Mouse (Mus musculus) heart, embryonic 16.5 days (tissue): ENCODE measurements around the gene Mindy4. TPM values are rescaled to one million over a fixed set of nuclear protein-coding genes. Genes with fewer than 3 reads are reported as not detected.

Source experiments
- ATAC-seq: fragments of 200-750 bp; cut with Nextera tagmentation; replicated peaks from 2 replicates; pipeline ENCODE4 v1.8.0; 2017; ENCODE audit warnings: moderate number of reproducible peaks; ENCODE audit not compliant: insufficient read depth, low FRiP score; ENCODE audit errors: extremely low read depth
- H3K27ac ChIP-seq: fragments of 300-500 bp; sonication (generic); 2 replicates; pipeline ENCODE4 v1.5.1; 2014; ENCODE audit warnings: mild to moderate bottlenecking, low read length, control low read depth, moderate library complexity
- H3K27me3 ChIP-seq: fragments of 300-500 bp; sonication (generic); 2 replicates; pipeline ENCODE4 v1.6.1; 2014; ENCODE audit warnings: low read length, mixed read lengths; ENCODE audit not compliant: control insufficient read depth, insufficient read depth
- H3K36me3 ChIP-seq: fragments of 300-500 bp; sonication (generic); 2 replicates; pipeline ENCODE4 v1.6.1; 2014; ENCODE audit not compliant: control insufficient read depth, insufficient read depth
- H3K4me1 ChIP-seq: fragments of 300-500 bp; sonication (generic); 2 replicates; pipeline ENCODE4 v1.6.1; 2014; ENCODE audit warnings: low read length, mixed read lengths; ENCODE audit not compliant: control insufficient read depth, insufficient read depth
- H3K4me2 ChIP-seq: fragments of 300-500 bp; sonication (generic); 2 replicates; pipeline ENCODE4 v1.6.1; 2014; ENCODE audit warnings: low read depth, mild to moderate bottlenecking, control low read depth, low read length
- H3K4me3 ChIP-seq: fragments of 300-500 bp; sonication (generic); 2 replicates; pipeline ENCODE4 v1.5.1; 2014; ENCODE audit warnings: mild to moderate bottlenecking, control low read depth, low read length
- H3K9ac ChIP-seq: fragments of 300-500 bp; sonication (generic); 2 replicates; pipeline ENCODE4 v1.6.1; 2014; ENCODE audit warnings: low read length, control low read depth
- H3K9me3 ChIP-seq: fragments of 300-500 bp; sonication (generic); replicated peaks from 2 replicates; pipeline ENCODE4 v1.6.1; 2016; ENCODE audit warnings: low read length; ENCODE audit not compliant: control insufficient read depth
- WGBS: fragments of 180-500 bp; shearing (Covaris S2); extraction: QIAGEN DNeasy Blood & Tissue Kit; methylation state at CpG from one replicate; pipeline ENCODE4 v1.1.7; 2014; 5-methylcytosine and 5-hydroxymethylcytosine counted together
- polyA plus RNA-seq: library from polyadenylated mRNA; unstranded; fragments of >200 nt; fragmentation: Nextera tagmentation; extraction: Ambion mirVana; gene quantifications from 2 replicates; pipeline ENCODE4 v1.2.1, GENCODE M21; 2015

The Mindy4 gene
- polyA plus RNA-seq, 1 experiment from 2014 or later: 7.0 TPM

- no peak for ATAC-seq
- H3K27me3 ChIP-seq: no peaks in the 10 kb centered on the region; the same call in 1 of the 2 replicates
Observed at GRCm38 (mm10) chr6:55351712-55352111, 148.5 kb downstream of the Mindy4 start.

GRCm38 (mm10) chr6:55353711-55354445 lies 150.7 kb downstream of the Mindy4 start:
- Histone ChIP-seq H3K4me2 (no peak overlapping the region), H3K36me3 (no peaks in the 10 kb centered on the region)

More at GRCm38 (mm10) chr6:55351712-55352111, 148.5 kb downstream of the Mindy4 start:
- Histone ChIP-seq H3K4me1 (peaks cover 5% of the 10 kb centered on the region; the same call in 1 of the 2 replicates), H3K9ac (no peak overlapping the region), H3K9me3 (peaks cover 5% of the 10 kb centered on the region), H3K4me2 (no peak overlapping the region), H3K27ac (no peak overlapping the region), H3K36me3 (no peaks in the 10 kb centered on the region), H3K4me3 (no peak overlapping the region)
- 75% methylated on average over 7 of the region's 7 CpGs for WGBS

GRCm38 (mm10) chr6:55354456-55355117 lies 151.4 kb downstream of the Mindy4 start:
- ATAC-seq: no peak
- Histone ChIP-seq H3K36me3 (no peaks in the 10 kb centered on the region), H3K4me3 (no peak overlapping the region), H3K27me3 (no peaks in the 10 kb centered on the region; the same call in 1 of the 2 replicates), H3K9ac (no peak overlapping the region), H3K4me2 (no peak overlapping the region), H3K4me1 (peaks cover 8% of the 10 kb centered on the region), H3K27ac (no peak overlapping the region), H3K9me3 (peaks cover 5% of the 10 kb centered on the region)
- WGBS: 72% methylated on average over 4 of the region's 4 CpGs

More at GRCm38 (mm10) chr6:55353711-55354445, 150.7 kb downstream of the Mindy4 start:
- Histone ChIP-seq H3K4me1 (peaks cover 8% of the 10 kb centered on the region), H3K4me3 (no peak overlapping the region), H3K27ac (no peak overlapping the region), H3K9me3 (peaks cover 5% of the 10 kb centered on the region), H3K9ac (no peak overlapping the region), H3K27me3 (no peaks in the 10 kb centered on the region; the same call in 1 of the 2 replicates)
- 81% methylated on average over 12 of the region's 12 CpGs for WGBS
- ATAC-seq: no peak

GRCm38 (mm10) chr6:55355575-55355974 lies 152.4 kb downstream of the Mindy4 start:
- no peak overlapping the region for H3K4me2 ChIP-seq
- H3K9me3 ChIP-seq: no peaks in the 10 kb centered on the region
- no peak overlapping the region for H3K27ac ChIP-seq
- no peaks in the 10 kb centered on the region for H3K36me3 ChIP-seq
- ATAC-seq: no peak
- 73% methylated on average over 7 of the region's 7 CpGs for WGBS
- no peaks in the 10 kb centered on the region; the same call in 1 of the 2 replicates for H3K27me3 ChIP-seq
- no peak overlapping the region for H3K4me3 ChIP-seq
- H3K9ac ChIP-seq: no peak overlapping the region
- peaks cover 8% of the 10 kb centered on the region for H3K4me1 ChIP-seq

GRCm38 (mm10) chr6:55356017-55356703 lies 153.0 kb downstream of the Mindy4 start:
- Histone ChIP-seq H3K9me3 (no peaks in the 10 kb centered on the region), H3K4me1 (peaks cover 8% of the 10 kb centered on the region), H3K36me3 (no peaks in the 10 kb centered on the region), H3K27ac (no peak overlapping the region), H3K4me3 (no peak overlapping the region), H3K9ac (no peak overlapping the region), H3K27me3 (no peaks in the 10 kb centered on the region; the same call in 1 of the 2 replicates), H3K4me2 (no peak overlapping the region)
- 31% methylated on average over 5 of the region's 5 CpGs for WGBS
- ATAC-seq: no peak

GRCm38 (mm10) chr6:55356976-55357635 lies 153.9 kb downstream of the Mindy4 start:
- WGBS: 79% methylated on average over 5 of the region's 5 CpGs
- Histone ChIP-seq H3K27me3 (no peaks in the 10 kb centered on the region; the same call in 1 of the 2 replicates), H3K9me3 (no peaks in the 10 kb centered on the region), H3K4me2 (no peak overlapping the region), H3K9ac (no peak overlapping the region), H3K27ac (no peak overlapping the region), H3K4me1 (peaks cover 8% of the 10 kb centered on the region), H3K36me3 (no peaks in the 10 kb centered on the region), H3K4me3 (no peak overlapping the region)
- no peak for ATAC-seq

GRCm38 (mm10) chr6:55357636-55358031 lies 154.5 kb downstream of the Mindy4 start:
- no peak for ATAC-seq
- peaks cover 8% of the 10 kb centered on the region for H3K4me1 ChIP-seq
- H3K27me3 ChIP-seq: no peaks in the 10 kb centered on the region; the same call in 1 of the 2 replicates
- H3K27ac ChIP-seq: no peak overlapping the region
- 36% methylated on average over 6 of the region's 6 CpGs for WGBS
- H3K4me2 ChIP-seq: no peak overlapping the region
- H3K9me3 ChIP-seq: no peaks in the 10 kb centered on the region
- no peak overlapping the region for H3K4me3 ChIP-seq
- no peaks in the 10 kb centered on the region for H3K36me3 ChIP-seq
- no peak overlapping the region for H3K9ac ChIP-seq

- 25% methylated on average over 2 of the region's 2 CpGs for WGBS
- Histone ChIP-seq H3K4me1 (peaks cover 8% of the 10 kb centered on the region), H3K9ac (no peak overlapping the region), H3K27me3 (no peaks in the 10 kb centered on the region; the same call in 1 of the 2 replicates), H3K27ac (no peak overlapping the region), H3K4me3 (no peak overlapping the region), H3K36me3 (no peaks in the 10 kb centered on the region), H3K4me2 (no peak overlapping the region), H3K9me3 (no peaks in the 10 kb centered on the region)
- ATAC-seq: no peak
Observed at GRCm38 (mm10) chr6:55358731-55359143, 155.6 kb downstream of the Mindy4 start.
